Mouse (Mus musculus) stomach, postnatal 0 days (tissue): ENCODE measurements around the gene Grm7.

Experiments used
- CTCF ChIP-seq: IDR thresholded peaks from 2 replicates; pipeline ENCODE4 v1.5.1; 2016; ENCODE audit warnings: antibody characterized with exemption, low read depth, mild to moderate bottlenecking, moderate library complexity
- EP300 ChIP-seq: optimal IDR thresholded peaks from 2 replicates; pipeline ENCODE3; 2016; ENCODE audit warnings: antibody characterized with exemption

DNA sequence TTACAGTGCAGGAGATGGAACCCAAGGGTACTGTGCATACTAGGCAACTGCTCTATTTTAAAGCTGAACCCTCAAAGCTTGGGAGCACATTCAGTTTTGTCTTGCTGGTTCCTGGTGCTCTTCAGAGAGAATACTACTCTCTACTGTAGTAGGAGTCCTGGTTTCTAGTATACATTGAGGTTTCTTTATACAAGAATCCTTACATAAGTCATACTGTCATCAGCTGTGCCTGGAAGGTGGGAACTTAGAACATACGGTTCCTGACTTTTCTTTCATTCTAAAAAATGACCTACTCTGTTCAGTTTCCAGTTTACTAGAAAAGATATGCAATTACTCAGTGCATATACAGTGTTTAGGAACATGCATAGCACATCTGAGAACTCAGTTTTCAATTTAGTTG, 449.4 kb downstream of the Grm7 start:
- no peak for TF ChIP-seq CTCF
- no peak for TF ChIP-seq EP300
